Mouse (Mus musculus) lung, embryonic 15.5 days (tissue): ENCODE measurements around the gene Setdb1. TPM values are rescaled to one million over a fixed set of nuclear protein-coding genes. Genes with fewer than 3 reads are reported as not detected.
"Not testable (repeated sequence)": the region's sequence is repeated elsewhere in the genome, so short reads cannot be mapped to it uniquely, and the experiment has no call there.

ENCODE experiments used
- ATAC-seq: fragments of 200-750 bp; cut with Nextera tagmentation; 2 replicates; pipeline ENCODE4 v1.8.0; 2017; ENCODE audit warnings: moderate number of reproducible peaks, borderline replicate concordance; ENCODE audit not compliant: low FRiP score, low TSS enrichment; ENCODE audit errors: extremely low read depth
- H3K27ac ChIP-seq: fragments of 300-500 bp; sonication (generic); 2 replicates; pipeline ENCODE4 v1.5.1; 2015; ENCODE audit warnings: moderate library complexity, mild to moderate bottlenecking, inconsistent platforms
- H3K27me3 ChIP-seq: fragments of 300-500 bp; sonication (generic); 2 replicates; pipeline ENCODE4 v1.6.1; 2015; ENCODE audit warnings: inconsistent platforms
- H3K36me3 ChIP-seq: fragments of 300-500 bp; sonication (generic); 2 replicates; pipeline ENCODE4 v1.6.1; 2015; ENCODE audit warnings: inconsistent platforms
- H3K4me1 ChIP-seq: fragments of 300-500 bp; sonication (generic); 2 replicates; pipeline ENCODE4 v1.6.1; 2015; ENCODE audit warnings: inconsistent platforms
- H3K4me2 ChIP-seq: fragments of 300-500 bp; sonication (generic); 2 replicates; pipeline ENCODE4 v1.6.1; 2015; ENCODE audit warnings: inconsistent platforms, mild to moderate bottlenecking, moderate library complexity
- H3K4me3 ChIP-seq: fragments of 300-500 bp; sonication (generic); 2 replicates; pipeline ENCODE4 v1.5.1; 2015; ENCODE audit warnings: mild to moderate bottlenecking, inconsistent platforms
- H3K9ac ChIP-seq: fragments of 300-500 bp; sonication (generic); 2 replicates; pipeline ENCODE4 v1.6.1; 2015; ENCODE audit warnings: inconsistent platforms
- H3K9me3 ChIP-seq: fragments of 300-500 bp; sonication (generic); 2 replicates; pipeline ENCODE4 v1.6.1; 2016; ENCODE audit warnings: inconsistent platforms
- WGBS: fragments of 180-500 bp; shearing (Covaris S2); methylation state at CpG from one replicate; pipeline ENCODE4 v1.1.7; 2015; 5-methylcytosine and 5-hydroxymethylcytosine counted together
- polyA plus RNA-seq: library from polyadenylated mRNA; unstranded; fragments of >200 nt; fragmentation: Nextera tagmentation; extraction: Ambion mirVana; gene quantifications from 2 replicates; pipeline ENCODE4 v1.2.1, GENCODE M21; 2015

Setdb1 gene
- polyA plus RNA-seq: 35.7 and 40.4 TPM in 2 replicates

GRCm38 (mm10) chr3:95356701-95357449 is at the start of gene Setdb1:
Gene Setdb1 (minus strand): TSS chr3:95357202.
- peak; percentile 91 for ATAC-seq
- not testable (repeated sequence) for H3K4me1 ChIP-seq, H3K27ac ChIP-seq, H3K27me3 ChIP-seq, H3K9me3 ChIP-seq
- peak within 1 kb of the TSS; percentile 49 for H3K4me3 ChIP-seq
- 0% methylated on average over 36 of the region's 57 CpGs for WGBS
- H3K9ac ChIP-seq: peak within 1 kb of the TSS; percentile 52
- H3K4me2 ChIP-seq: peak within 1 kb of the TSS; percentile 49
- peaks cover 15% of the 10 kb centered on the region for H3K36me3 ChIP-seq

DNA sequence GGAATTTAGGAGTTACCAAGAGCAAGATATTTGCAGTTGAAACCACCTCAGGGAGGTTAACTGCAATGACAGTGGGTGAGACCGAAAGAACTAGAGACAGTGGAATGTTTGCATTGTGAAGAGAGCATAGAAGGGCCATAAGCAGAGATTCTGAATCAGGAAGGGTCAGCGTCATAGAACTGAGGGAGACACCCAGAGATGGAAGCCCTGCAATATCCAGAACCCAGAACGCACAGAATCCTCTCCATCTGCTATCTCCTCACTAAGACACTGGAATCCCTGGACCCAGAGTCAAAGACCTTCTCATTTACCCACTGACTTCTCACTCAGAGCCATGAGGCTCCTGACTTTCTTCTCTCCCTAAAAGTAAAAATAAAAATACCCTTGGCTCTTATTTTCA is 45.7 kb upstream of the Setdb1 start, which contains the start of gene 4930558C23Rik:
Gene 4930558C23Rik (minus strand): TSS at position 101 of the 400 bp plus-strand sequence.
- 77% methylated on average over 3 of the region's 3 CpGs for WGBS

DNA sequence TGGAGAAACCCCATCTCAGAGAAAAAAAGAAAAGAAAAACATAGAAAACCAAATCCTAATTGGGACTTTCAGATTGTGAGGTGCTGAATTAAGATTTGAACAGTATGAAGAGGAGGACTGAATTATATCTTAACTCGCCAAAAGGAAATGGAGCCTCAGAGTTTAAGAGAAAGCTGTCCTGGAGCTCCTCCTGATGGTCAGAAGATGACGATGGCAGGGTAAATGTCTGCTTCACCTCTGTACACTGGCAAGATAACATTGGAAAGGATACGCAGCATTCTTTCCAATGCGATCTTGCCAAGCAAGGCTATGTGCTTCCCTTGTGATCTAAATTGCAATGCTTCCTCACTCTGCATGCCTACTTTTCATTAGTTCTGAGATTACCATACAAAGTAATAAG is 37.4 kb upstream of the Setdb1 start:
- Histone ChIP-seq H3K9me3 (no peaks in the 10 kb centered on the region), H3K4me3 (no peak overlapping the region), H3K4me2 (no peak overlapping the region), H3K27me3 (no peaks in the 10 kb centered on the region), H3K4me1 (no peaks in the 10 kb centered on the region), H3K9ac (no peak overlapping the region), H3K36me3 (no peaks in the 10 kb centered on the region), H3K27ac (no peak overlapping the region)
- 75% methylated on average over 4 of the region's 4 CpGs for WGBS
- no peak for ATAC-seq

More for the DNA sequence above, 45.7 kb upstream of the Setdb1 start, which contains the start of gene 4930558C23Rik:
- no peaks in the 10 kb centered on the region for H3K4me1 ChIP-seq
- ATAC-seq: no peak
- H3K27ac ChIP-seq: no peak within 1 kb of the TSS
- H3K9me3 ChIP-seq: no peaks in the 10 kb centered on the region
- no peak within 1 kb of the TSS for H3K4me2 ChIP-seq
- no peaks in the 10 kb centered on the region for H3K27me3 ChIP-seq
- H3K4me3 ChIP-seq: no peak within 1 kb of the TSS
- H3K9ac ChIP-seq: no peak within 1 kb of the TSS
- H3K36me3 ChIP-seq: no peaks in the 10 kb centered on the region

GRCm38 (mm10) chr3:95385401-95386075 is 28.5 kb upstream of the Setdb1 start:
- ATAC-seq: no peak
- Histone ChIP-seq H3K36me3 (no peaks in the 10 kb centered on the region), H3K27ac (no peak overlapping the region)

DNA sequence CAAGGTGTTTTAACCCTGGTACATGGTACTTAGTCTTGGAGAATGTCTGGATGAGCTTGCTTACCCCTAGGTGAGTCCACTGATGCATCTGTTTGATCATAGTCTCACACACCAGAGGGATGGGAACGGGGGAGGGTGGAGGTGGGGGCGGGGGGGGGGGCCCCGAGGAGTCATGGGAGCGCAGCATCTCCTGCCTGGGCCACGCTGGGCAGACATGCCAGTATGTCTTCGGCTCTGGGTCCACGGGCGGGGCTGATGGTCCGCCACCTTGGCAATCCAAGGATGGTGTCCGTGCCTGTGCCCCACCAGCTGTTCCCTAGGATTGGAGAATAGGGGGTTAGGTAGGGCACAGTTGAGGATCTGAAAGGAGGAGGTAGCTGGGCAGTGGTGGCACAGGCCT is 16.2 kb upstream of the Setdb1 start:
- H3K9ac ChIP-seq: no peak overlapping the region
- no peak for ATAC-seq

More at GRCm38 (mm10) chr3:95385401-95386075, 28.5 kb upstream of the Setdb1 start:
- Histone ChIP-seq H3K27me3 (no peaks in the 10 kb centered on the region), H3K4me2 (no peak overlapping the region), H3K4me3 (no peak overlapping the region), H3K9me3 (no peaks in the 10 kb centered on the region), H3K4me1 (no peaks in the 10 kb centered on the region), H3K9ac (no peak overlapping the region)
- WGBS: 79% methylated on average over 5 of the region's 5 CpGs

DNA sequence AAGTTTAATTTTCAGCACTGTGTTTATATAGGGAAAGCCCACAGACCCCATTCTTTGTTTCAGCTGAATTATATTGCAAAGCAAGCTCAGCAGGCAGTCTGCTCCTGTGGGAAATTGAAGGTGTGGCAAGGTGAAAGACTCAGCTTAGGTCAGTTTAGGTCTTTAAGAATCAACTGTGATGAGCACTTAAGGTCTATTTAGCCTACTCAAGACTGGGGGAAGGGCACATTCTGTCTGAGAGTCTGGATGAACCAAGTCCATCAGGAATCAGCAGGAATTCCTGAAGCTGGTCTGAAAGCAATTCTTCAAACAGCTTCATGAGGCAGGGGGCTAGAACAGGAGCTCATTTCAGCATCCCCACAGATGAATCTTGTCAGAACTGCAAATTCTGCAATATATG is 13.1 kb upstream of the Setdb1 start:
- Histone ChIP-seq H3K36me3 (no peaks in the 10 kb centered on the region), H3K9ac (no peak overlapping the region), H3K4me2 (no peak overlapping the region), H3K27ac (no peak overlapping the region), H3K4me3 (no peak overlapping the region), H3K27me3 (no peaks in the 10 kb centered on the region), H3K4me1 (no peaks in the 10 kb centered on the region), H3K9me3 (no peaks in the 10 kb centered on the region)
- ATAC-seq: no peak

More for the DNA sequence above, 16.2 kb upstream of the Setdb1 start:
- Histone ChIP-seq H3K4me2 (no peak overlapping the region), H3K4me1 (no peaks in the 10 kb centered on the region), H3K36me3 (no peaks in the 10 kb centered on the region), H3K27ac (no peak overlapping the region), H3K9me3 (no peaks in the 10 kb centered on the region), H3K4me3 (no peak overlapping the region), H3K27me3 (no peaks in the 10 kb centered on the region)
- WGBS: 87% methylated on average over 10 of the region's 10 CpGs

DNA sequence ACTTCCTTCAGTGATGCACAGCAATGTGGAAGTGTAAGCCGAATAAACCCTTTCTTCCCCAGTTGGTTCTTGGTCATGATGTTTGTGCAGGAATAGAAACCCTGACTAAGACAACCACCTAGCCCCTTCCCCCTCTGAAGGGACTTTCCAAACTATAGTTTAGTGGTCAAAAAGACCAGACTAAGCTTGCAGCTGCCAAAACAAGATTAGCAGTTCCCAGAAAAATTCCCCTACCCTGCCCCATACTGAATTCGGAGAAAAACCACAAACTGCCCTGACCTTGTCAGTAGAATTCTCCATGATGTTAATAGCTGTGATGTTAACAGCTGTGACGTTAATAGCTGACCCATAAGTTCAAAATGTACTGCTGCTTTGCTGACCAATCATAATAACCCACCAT is 3.3 kb upstream of the Setdb1 start:
- H3K27me3 ChIP-seq, H3K9me3 ChIP-seq, ATAC-seq, H3K27ac ChIP-seq, H3K4me1 ChIP-seq, H3K4me3 ChIP-seq, H3K36me3 ChIP-seq, H3K9ac ChIP-seq, H3K4me2 ChIP-seq: not testable (repeated sequence)
- 70% methylated on average over 3 of the region's 3 CpGs for WGBS

GRCm38 (mm10) chr3:95357746-95358145 is 744 bp upstream of the Setdb1 start:
- H3K36me3 ChIP-seq: peaks cover 11% of the 10 kb centered on the region
- WGBS: 86% methylated on average over 2 of the region's 2 CpGs
- no peak for ATAC-seq
- no peak overlapping the region for H3K27ac ChIP-seq
- no peaks in the 10 kb centered on the region for H3K9me3 ChIP-seq
- H3K27me3 ChIP-seq: no peaks in the 10 kb centered on the region
- no peak overlapping the region for H3K9ac ChIP-seq
- H3K4me1 ChIP-seq: no peaks in the 10 kb centered on the region
- H3K4me2 ChIP-seq: no peak overlapping the region
- H3K4me3 ChIP-seq: no peak overlapping the region

GRCm38 (mm10) chr3:95355911-95356544 is 974 bp downstream of the Setdb1 start:
- H3K27me3 ChIP-seq, H3K27ac ChIP-seq, ATAC-seq, H3K9me3 ChIP-seq, H3K9ac ChIP-seq, H3K4me1 ChIP-seq: not testable (repeated sequence)
- peak overlapping the region; percentile 49 for H3K4me3 ChIP-seq
- peaks cover 20% of the 10 kb centered on the region for H3K36me3 ChIP-seq
- WGBS: 15% methylated on average over 5 of the region's 19 CpGs
- H3K4me2 ChIP-seq: peak overlapping the region; percentile 49

- Histone ChIP-seq H3K9ac (no peak overlapping the region), H3K9me3 (no peaks in the 10 kb centered on the region), H3K4me1 (no peaks in the 10 kb centered on the region), H3K4me2 (no peak overlapping the region), H3K27me3 (no peaks in the 10 kb centered on the region), H3K27ac (no peak overlapping the region), H3K4me3 (no peak overlapping the region), H3K36me3 (peaks cover 75% of the 10 kb centered on the region)
- no peak for ATAC-seq
These were observed 7.5 kb downstream of the Setdb1 start for GRCm38 (mm10) chr3:95349491-95349890.

DNA sequence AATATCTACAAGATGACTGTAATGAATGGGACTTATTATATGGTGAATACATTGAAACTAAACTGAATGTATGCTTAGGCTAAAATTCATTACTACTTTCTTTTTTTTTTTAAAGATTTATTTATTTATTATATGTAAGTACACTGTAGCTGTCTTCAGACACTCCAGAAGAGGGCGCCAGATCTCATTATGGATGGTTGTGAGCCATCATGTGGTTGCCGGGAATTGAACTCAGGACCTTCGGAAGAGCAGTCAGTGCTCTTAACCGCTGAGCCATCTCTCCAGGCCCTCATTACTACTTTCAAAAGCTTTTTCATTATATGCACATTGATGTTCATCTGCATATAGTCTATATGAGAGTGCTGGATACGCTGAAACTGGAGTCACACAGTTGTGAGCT is 8.7 kb downstream of the Setdb1 start:
- H3K4me2 ChIP-seq, H3K4me3 ChIP-seq, H3K27ac ChIP-seq, H3K4me1 ChIP-seq, H3K9me3 ChIP-seq, H3K27me3 ChIP-seq, H3K9ac ChIP-seq, ATAC-seq: not testable (repeated sequence)
- peaks cover 76% of the 10 kb centered on the region for H3K36me3 ChIP-seq
- 98% methylated on average over 5 of the region's 5 CpGs for WGBS

DNA sequence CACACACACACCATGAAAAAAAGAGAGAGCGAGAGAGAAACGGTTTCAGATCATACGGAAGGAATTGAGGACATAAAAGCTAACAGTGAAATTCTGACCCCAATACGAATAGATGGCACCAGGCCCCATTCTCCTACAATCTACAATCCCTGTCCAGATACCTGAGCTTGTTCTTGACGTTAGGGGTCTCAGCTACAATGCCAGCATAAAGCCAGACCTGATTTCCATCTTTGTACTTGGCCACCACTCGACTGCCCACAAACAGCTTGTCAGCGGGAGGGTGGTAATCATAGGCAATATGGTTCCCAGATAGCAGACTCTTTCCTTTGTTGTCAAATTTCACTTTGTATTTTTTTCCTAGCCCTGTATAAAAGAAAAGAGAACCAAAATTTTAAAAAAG is 10.5 kb downstream of the Setdb1 start:
- no peak for ATAC-seq
- Histone ChIP-seq H3K9ac (no peak overlapping the region), H3K27ac (no peak overlapping the region), H3K4me2 (no peak overlapping the region), H3K36me3 (peaks cover 82% of the 10 kb centered on the region), H3K4me3 (no peak overlapping the region), H3K27me3 (no peaks in the 10 kb centered on the region), H3K4me1 (no peaks in the 10 kb centered on the region), H3K9me3 (no peaks in the 10 kb centered on the region)
- 87% methylated on average over 7 of the region's 7 CpGs for WGBS
